ENCODE assay signal across 8 mouse cellular contexts in genomic region chr9:100642840-100643697, GRCm38 (mm10). TPM values are rescaled to one million over a fixed set of nuclear protein-coding genes. Genes with fewer than 3 reads are reported as not detected.
DNase-seq lines count a peak whose midpoint lies in the region; ATAC-seq lines count a peak whose summit lies in the region.

No protein-coding gene starts in this region.

- H3K4me1 ChIP-seq in forebrain, embryonic 14.5 days (ENCODE audit: control insufficient read depth, insufficient read depth, low read length) = peaks cover 23% of the 10 kb centered on the region
- peaks cover 27% of the 10 kb centered on the region for H3K4me1 ChIP-seq in neural tube, embryonic 15.5 days

- no peaks in the 10 kb centered on the region for H3K9me3 ChIP-seq in forebrain, embryonic 14.5 days (replicated peaks; ENCODE audit: control insufficient read depth, low read length)
- no peaks in the 10 kb centered on the region for H3K9me3 ChIP-seq in neural tube, embryonic 15.5 days (replicated peaks)

- H3K36me3 ChIP-seq in forebrain, embryonic 14.5 days (ENCODE audit: control insufficient read depth, insufficient read depth, low read length) = no peaks in the 10 kb centered on the region
- no peaks in the 10 kb centered on the region for H3K36me3 ChIP-seq in neural tube, embryonic 15.5 days

- H3K9ac ChIP-seq in forebrain, embryonic 14.5 days (ENCODE audit: low read length) = peak overlapping the region; percentile 78
- peak overlapping the region; percentile 92 for H3K9ac ChIP-seq in neural tube, embryonic 15.5 days (replicated peaks)

- intact Hi-C loops in heart, postnatal 14 days (cut with DNase I) = loop anchor here (1.0 to 10.0 kb wide), 6 partner anchors 98 to 514 kb away; partner anchors contain the start of gene Msl2

- ATAC-seq in forebrain, embryonic 14.5 days = peak; percentile 97
- peak; percentile 97 for ATAC-seq in neural tube, embryonic 15.5 days (ENCODE audit: low FRiP score)

- H3K4me2 ChIP-seq in forebrain, embryonic 14.5 days (ENCODE audit: low read length) = peak overlapping the region; percentile 50
- peak overlapping the region; percentile 68 for H3K4me2 ChIP-seq in neural tube, embryonic 15.5 days

- under 1% methylated on average over 77 of the region's 97 CpGs for WGBS in forebrain, embryonic 14.5 days
- WGBS in neural tube, embryonic 15.5 days = under 1% methylated on average over 93 of the region's 97 CpGs

- no peaks in the 10 kb centered on the region for H3K27me3 ChIP-seq in forebrain, embryonic 14.5 days (replicated peaks; ENCODE audit: control insufficient read depth, insufficient read depth, low read length)
- H3K27me3 ChIP-seq in neural tube, embryonic 15.5 days (replicated peaks) = no peaks in the 10 kb centered on the region

- DNase-seq in ES-CJ7 (ENCODE audit: low read depth, low spot score) = peak; percentile 97
- peak; percentile 100 for DNase-seq in cerebellum, adult 11 months
- peak; percentile 98 for DNase-seq in forebrain, embryonic 14.5 days (ENCODE audit: low spot score)
- peak; percentile 100 for DNase-seq in heart, postnatal 14 days
- DNase-seq in layer of hippocampus, adult 11-12 months (ENCODE audit: low spot score) = peak; percentile 100
- DNase-seq in lung, adult 18-20 months = peak; percentile 98 to 99
- DNase-seq in testis, postnatal 14 days (ENCODE audit: low spot score) = peak; percentile 98

- peak overlapping the region; percentile 99 for H3K27ac ChIP-seq in forebrain, embryonic 14.5 days (ENCODE audit: low read depth, low read length)
- H3K27ac ChIP-seq in neural tube, embryonic 15.5 days (replicated peaks) = peak overlapping the region; percentile 99

- H3K4me3 ChIP-seq in forebrain, embryonic 14.5 days (ENCODE audit: low read depth, low read length) = peak overlapping the region; percentile 66
- H3K4me3 ChIP-seq in neural tube, embryonic 15.5 days (replicated peaks) = peak overlapping the region; percentile 73

RNA-seq across cellular contexts. Expression of gene Stag1, which starts 45.5 kb away (rescaled TPM):
- polyA plus RNA-seq in forebrain, embryonic 14.5 days (2014; fragmentation: Nextera tagmentation; extraction: Ambion mirVana) = 36.4 and 50.7 TPM in 2 replicates
- total RNA-seq in heart, postnatal 14 days (2021) = 10 to 100 TPM; 27.4 to 30.9 TPM
- 26.4 and 28.1 TPM in 2 replicates for polyA plus RNA-seq in neural tube, embryonic 15.5 days (2015; fragmentation: Nextera tagmentation; extraction: Ambion mirVana)

Comparison
In these comparisons a context has a peak if more than half of its experiments do, and no peak if none do; other contexts are left out.
1. Peak in every context shown above with its lines: DNase-seq, ATAC-seq, H3K4me3 ChIP-seq and H3K27ac ChIP-seq.